Mouse (Mus musculus) lung, adult 10 weeks (tissue): Measurements from ENCODE around the gene Vmn2r75. TPM values are rescaled to one million over a fixed set of nuclear protein-coding genes. Genes with fewer than 3 reads are reported as not detected.

Experiments
- polyA plus RNA-seq: library from polyadenylated mRNA; stranded (reverse); fragments of 350-450 nt; fragmentation: Illumina TruSeq; extraction: RNeasy Lipid Tissue Mini Kit (QIAGEN cat#74804); gene quantifications from one replicate; pipeline ENCODE4 v1.2.3, GENCODE M21; 2014; ENCODE audit warnings: low read depth, low replicate concordance; ENCODE audit not compliant: insufficient read depth

The Vmn2r75 gene
- not detected for polyA plus RNA-seq

DNA sequence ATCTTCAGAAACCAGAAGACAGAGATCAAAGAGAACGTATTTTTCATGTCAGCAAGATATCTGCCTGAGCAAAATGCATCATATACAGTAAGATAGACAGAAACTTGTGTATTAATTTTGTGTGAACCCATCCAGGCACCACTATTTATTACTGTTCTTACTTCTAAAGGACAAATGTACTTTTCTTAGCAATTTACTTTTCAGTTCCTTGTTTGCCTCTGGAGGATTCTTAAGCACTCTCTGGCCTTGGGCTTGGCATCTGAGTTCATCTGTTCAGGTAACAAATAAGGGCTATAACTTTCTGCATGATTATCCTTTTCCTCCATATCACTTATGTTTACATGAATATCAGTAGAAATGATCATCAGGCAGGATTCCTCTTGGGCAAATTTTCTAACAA lies at the start of gene Vmn2r75:
Gene Vmn2r75 (minus strand): TSS at position 101 of the 400 bp plus-strand sequence.

Other genes with a start within 250 kb of the Vmn2r75 start
- gene Vmn2r74, start 210.1 kb downstream of the Vmn2r75 start, polyA plus RNA-seq = not detected
- not detected for gene Vmn2r76, start 74.5 kb upstream of the Vmn2r75 start, polyA plus RNA-seq
- not detected for gene Olfr310, start 105.4 kb upstream of the Vmn2r75 start, polyA plus RNA-seq
- not detected for gene Olfr309, start 141.9 kb upstream of the Vmn2r75 start, polyA plus RNA-seq
- gene Olfr308, start 153.9 kb upstream of the Vmn2r75 start, polyA plus RNA-seq = not detected
- gene Olfr307, start 165.8 kb upstream of the Vmn2r75 start, polyA plus RNA-seq = not detected
- gene Olfr305, start 195.2 kb upstream of the Vmn2r75 start, polyA plus RNA-seq = not detected
- gene Olfr304, start 214.9 kb upstream of the Vmn2r75 start, polyA plus RNA-seq = not detected
- not detected for gene Olfr303, start 226.0 kb upstream of the Vmn2r75 start, polyA plus RNA-seq
- gene Olfr301, start 232.1 kb upstream of the Vmn2r75 start, polyA plus RNA-seq = not detected